Mouse (Mus musculus): ENCODE data around the gene Clcn1.

Clcn1 gene

DNA sequence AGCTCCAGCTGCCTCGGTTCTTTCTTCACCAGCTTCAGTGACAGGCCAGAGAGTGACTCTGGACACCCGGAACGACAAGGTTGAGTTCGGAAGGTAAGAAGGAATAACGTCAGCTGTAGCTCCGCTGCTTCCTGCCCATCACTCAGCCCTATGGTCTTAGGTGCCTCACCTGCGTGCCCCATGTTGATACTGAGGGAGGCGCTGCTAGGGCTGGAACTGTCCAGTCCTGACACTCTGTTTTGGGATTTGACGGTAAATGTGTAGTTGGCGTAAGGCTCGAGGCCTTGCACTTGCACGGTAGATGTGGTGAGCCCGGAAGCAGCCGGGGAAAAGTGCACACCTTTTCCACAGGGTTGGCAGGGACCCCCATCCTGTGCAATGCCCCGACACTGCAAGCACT lies 78.1 kb downstream of the Clcn1 start:
- DNase-seq (ENCODE audit: low spot score in 2 of 2), result no peak

DNA sequence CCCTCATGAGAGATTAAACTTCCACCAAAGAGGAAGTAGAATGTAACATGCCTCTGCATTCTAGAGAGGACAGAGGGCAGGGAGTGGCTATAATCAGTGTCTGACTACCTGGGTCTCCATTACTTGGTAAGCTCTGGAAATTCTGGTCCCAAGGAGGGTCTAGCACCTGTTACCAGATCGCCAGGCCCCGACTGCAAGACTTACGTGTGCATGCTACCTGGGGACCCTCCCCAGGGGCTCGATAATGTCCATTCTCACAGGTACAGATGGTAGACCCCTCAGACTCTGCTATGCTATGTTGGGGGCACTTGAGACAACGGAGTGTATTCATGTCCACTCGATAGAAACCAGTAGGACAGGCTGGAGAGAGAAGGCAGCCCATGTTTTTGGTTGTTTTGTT lies 78.7 kb downstream of the Clcn1 start:
- DNase-seq (ENCODE audit: low spot score in 2 of 2), result no peak

Measured in frontal cortex, postnatal 25 days (tissue).